Mouse (Mus musculus): ENCODE results near the gene Srgn. TPM values are rescaled to one million over a fixed set of nuclear protein-coding genes. Genes with fewer than 3 reads are reported as not detected.

Gene Srgn
- polyA plus RNA-seq (2015; fragmentation: Nextera tagmentation; extraction: Ambion mirVana), result 99.4 and 129 TPM in 2 replicates

DNA sequence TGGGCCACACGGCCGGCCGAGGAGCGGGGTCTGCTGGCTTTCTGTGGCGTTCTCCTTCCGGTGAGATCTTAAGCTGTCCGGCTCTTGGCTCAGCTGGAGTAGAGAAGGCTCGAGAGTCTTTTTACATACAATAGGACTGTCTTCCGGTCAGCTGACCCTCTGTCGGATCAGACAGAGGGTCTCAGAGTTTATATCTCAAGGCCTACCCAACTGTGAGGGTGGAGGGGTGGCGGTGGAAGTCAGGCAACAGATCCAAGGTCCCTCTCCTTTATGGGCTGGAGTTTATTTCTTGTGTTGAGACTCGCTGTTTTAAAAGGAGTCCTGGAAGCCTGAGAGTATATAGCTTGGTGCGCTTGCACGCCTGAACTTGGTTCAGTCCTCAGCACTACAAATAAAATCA, at the start of gene Srgn:
Gene Srgn, minus strand, starts transcription at position 101 of the 400 bp plus-strand sequence.

DNA sequence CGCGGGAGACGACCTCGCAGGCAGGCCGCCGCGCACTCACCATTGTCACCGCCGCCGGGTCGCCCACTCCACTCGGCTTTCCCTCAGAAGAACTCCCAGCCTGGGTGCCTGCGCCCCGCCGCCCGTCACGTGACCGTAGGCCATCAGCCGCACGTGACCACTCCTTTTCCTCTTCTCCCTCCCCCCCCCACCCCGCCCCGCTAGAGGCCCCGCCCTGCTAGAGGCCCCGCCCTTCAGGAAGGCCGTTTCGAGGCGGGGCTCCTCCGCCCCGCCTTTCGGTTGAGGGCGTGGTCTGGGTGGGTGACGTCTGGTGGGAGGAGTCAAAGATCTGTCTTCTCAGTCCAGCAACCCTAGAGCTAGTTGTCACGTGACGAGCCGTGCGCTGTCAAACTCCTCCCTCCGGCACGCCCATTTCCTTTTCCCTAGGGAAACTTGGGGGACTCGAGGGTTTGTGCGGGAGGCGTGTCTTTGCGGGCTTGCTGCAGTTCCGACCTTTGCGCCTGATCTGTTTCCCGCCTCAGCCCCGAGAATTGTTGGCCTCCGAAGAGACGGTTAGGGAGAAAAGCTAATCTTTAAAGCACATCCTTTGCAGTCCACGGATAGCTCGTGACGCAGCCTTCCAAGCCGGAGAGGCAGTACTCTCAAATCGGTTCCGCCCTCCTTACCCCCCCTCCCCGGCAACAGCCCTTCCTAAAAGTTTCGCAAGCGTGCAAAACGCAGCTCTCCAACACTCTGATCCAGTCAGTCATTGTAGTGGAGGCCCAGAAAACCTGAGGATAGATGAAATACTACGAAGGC, 40.4 kb downstream of the Srgn start, which contains the start of gene Vps26a:
Gene Vps26a, minus strand, starts transcription at position 188 of the 798 bp plus-strand sequence.

DNA sequence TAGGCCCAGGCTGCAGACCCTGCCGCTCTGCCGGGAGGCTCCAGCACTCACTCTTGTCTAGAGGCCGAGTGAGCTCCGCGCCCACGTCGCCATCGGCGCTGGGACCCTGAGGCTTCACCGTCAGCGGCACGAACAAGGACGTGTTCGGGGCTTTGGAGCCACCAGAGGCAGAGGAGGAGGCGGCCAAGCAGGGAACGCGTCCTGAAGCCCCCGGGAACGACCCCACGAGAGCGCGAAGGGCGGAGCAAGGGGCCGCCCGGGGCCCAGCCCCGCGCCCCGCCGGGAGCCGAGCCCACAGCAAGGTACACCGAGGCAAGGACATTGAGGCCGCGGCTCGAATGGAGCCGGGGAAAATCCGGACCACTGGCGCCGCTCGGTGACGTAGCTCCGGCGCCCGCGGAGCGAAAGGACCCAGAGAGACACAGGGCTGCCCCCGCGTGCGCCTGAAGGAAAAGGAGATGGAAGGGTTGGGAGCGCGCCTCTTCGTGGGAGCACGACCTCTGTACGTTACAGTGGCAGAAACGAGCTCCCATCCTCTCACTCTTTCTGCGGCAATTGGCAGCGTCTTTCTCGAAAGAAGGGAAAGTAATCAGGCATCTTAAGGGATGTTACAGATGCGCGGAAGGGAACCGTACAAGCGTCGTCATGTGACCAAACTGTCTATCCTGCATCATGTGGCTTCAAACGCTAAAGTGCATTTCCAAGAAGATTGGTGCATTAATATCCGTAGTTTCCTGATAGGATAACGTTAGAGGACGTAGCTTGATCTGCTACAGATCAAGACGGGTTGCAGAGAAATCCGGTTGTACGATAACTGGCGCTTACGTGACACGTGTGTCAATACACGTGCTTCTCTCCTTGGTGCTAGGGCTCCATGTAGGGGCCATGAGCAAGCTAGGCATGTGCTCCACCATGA, 77.6 kb downstream of the Srgn start, which contains the start of the genes 4930507D05Rik and Supv3l1:
Gene 4930507D05Rik, plus strand, starts transcription at position 126 of the 916 bp plus-strand sequence.
Gene Supv3l1, minus strand, starts transcription at position 375 of the 916 bp plus-strand sequence.

Other genes starting within 250 kb of the Srgn start
- 25.0 and 35.6 TPM in 2 replicates for gene Hk1, start 147.5 kb downstream of the Srgn start, polyA plus RNA-seq (2015; fragmentation: Nextera tagmentation; extraction: Ambion mirVana)
- gene Hkdc1, start 105.0 kb downstream of the Srgn start, polyA plus RNA-seq (2015; fragmentation: Nextera tagmentation; extraction: Ambion mirVana), result 0.08 and 0.20 TPM in 2 replicates
- 0.58 and 0.66 TPM in 2 replicates for gene 4930507D05Rik, start 78.0 kb downstream of the Srgn start, polyA plus RNA-seq (2015; fragmentation: Nextera tagmentation; extraction: Ambion mirVana)
- gene Supv3l1, start 77.7 kb downstream of the Srgn start, polyA plus RNA-seq (2015; fragmentation: Nextera tagmentation; extraction: Ambion mirVana), result 10.8 and 19.5 TPM in 2 replicates
- 55.2 and 67.3 TPM in 2 replicates for gene Vps26a, start 40.6 kb downstream of the Srgn start, polyA plus RNA-seq (2015; fragmentation: Nextera tagmentation; extraction: Ambion mirVana)
- gene Kif1bp, start 51.0 kb upstream of the Srgn start, polyA plus RNA-seq (2015; fragmentation: Nextera tagmentation; extraction: Ambion mirVana), result 31.9 and 37.8 TPM in 2 replicates
- 7.0 and 9.7 TPM in 2 replicates for gene Ddx21, start 74.8 kb upstream of the Srgn start, polyA plus RNA-seq (2015; fragmentation: Nextera tagmentation; extraction: Ambion mirVana)
- gene Ddx50, start 123.8 kb upstream of the Srgn start, polyA plus RNA-seq (2015; fragmentation: Nextera tagmentation; extraction: Ambion mirVana), result 109 and 119 TPM in 2 replicates
- gene Stox1, start 198.7 kb upstream of the Srgn start, polyA plus RNA-seq (2015; fragmentation: Nextera tagmentation; extraction: Ambion mirVana), result 1.4 and 2.0 TPM in 2 replicates

Data from adrenal gland, postnatal 0 days (tissue).